Mouse (Mus musculus): ENCODE measurements around the gene Gm10645. TPM values are rescaled to one million over a fixed set of nuclear protein-coding genes. Genes with fewer than 3 reads are reported as not detected.

Gene Gm10645
- polyA plus RNA-seq, 1 experiment from 2014 or later, result 1.0 TPM

- H3K9me3 ChIP-seq (ENCODE audit: low read length), result no peaks in the 10 kb centered on the region
- H3K36me3 ChIP-seq (ENCODE audit: insufficient read depth, low read length), result no peaks in the 10 kb centered on the region
- H3K4me2 ChIP-seq (replicated peaks; ENCODE audit: low read depth, low read length), result no peak overlapping the region
- WGBS, result 75% methylated on average over 1 of the region's 1 CpGs
- no peak for TF ChIP-seq CTCF (IDR thresholded peaks at IDR 0.05)
- no peak overlapping the region for H3K27ac ChIP-seq (ENCODE audit: low read length)
- no peak overlapping the region for H3K4me3 ChIP-seq (ENCODE audit: low read depth, low read length)
- H3K4me1 ChIP-seq (ENCODE audit: insufficient read depth, low read depth, low read length), result no peaks in the 10 kb centered on the region
- H3K9ac ChIP-seq (replicated peaks; ENCODE audit: low read depth), result no peak overlapping the region
- DNase-seq (ENCODE audit: low spot score) (no peak), ATAC-seq (no peak)
- no peaks in the 10 kb centered on the region for H3K27me3 ChIP-seq (replicated peaks; ENCODE audit: insufficient read depth, low read length)
These were observed 6.4 kb downstream of the Gm10645 start for GRCm38 (mm10) chr8:83159615-83160014.

GRCm38 (mm10) chr8:83158971-83159370 is 7.0 kb downstream of the Gm10645 start:
- WGBS, result 36% methylated on average over 3 of the region's 3 CpGs
- H3K9ac ChIP-seq (replicated peaks; ENCODE audit: low read depth), result no peak overlapping the region
- H3K4me3 ChIP-seq (ENCODE audit: low read depth, low read length), result no peak overlapping the region
- DNase-seq (ENCODE audit: low spot score) (no peak), ATAC-seq (no peak)
- H3K9me3 ChIP-seq (ENCODE audit: low read length), result no peaks in the 10 kb centered on the region
- H3K36me3 ChIP-seq (ENCODE audit: insufficient read depth, low read length), result no peaks in the 10 kb centered on the region
- no peaks in the 10 kb centered on the region for H3K4me1 ChIP-seq (ENCODE audit: insufficient read depth, low read depth, low read length)
- H3K27me3 ChIP-seq (replicated peaks; ENCODE audit: insufficient read depth, low read length), result no peaks in the 10 kb centered on the region
- no peak overlapping the region for H3K27ac ChIP-seq (ENCODE audit: low read length)
- no peak for TF ChIP-seq EP300 (IDR thresholded peaks at IDR 0.05)
- no peak for TF ChIP-seq CTCF (IDR thresholded peaks at IDR 0.05)
- no peak overlapping the region for H3K4me2 ChIP-seq (replicated peaks; ENCODE audit: low read depth, low read length)

- Histone ChIP-seq H3K4me3 (ENCODE audit: low read depth, low read length) (no peak overlapping the region), H3K27me3 (replicated peaks; ENCODE audit: insufficient read depth, low read length) (no peaks in the 10 kb centered on the region), H3K27ac (ENCODE audit: low read length) (no peak overlapping the region), H3K9me3 (ENCODE audit: low read length) (no peaks in the 10 kb centered on the region), H3K4me2 (replicated peaks; ENCODE audit: low read depth, low read length) (no peak overlapping the region), H3K9ac (replicated peaks; ENCODE audit: low read depth) (no peak overlapping the region), H3K4me1 (ENCODE audit: insufficient read depth, low read depth, low read length) (no peaks in the 10 kb centered on the region), H3K36me3 (ENCODE audit: insufficient read depth, low read length) (no peaks in the 10 kb centered on the region)
- ATAC-seq (no peak), DNase-seq (ENCODE audit: low spot score) (no peak)
- TF ChIP-seq CTCF (IDR thresholded peaks at IDR 0.05) (no peak), EP300 (IDR thresholded peaks at IDR 0.05) (no peak)
- 28% methylated on average over 4 of the region's 4 CpGs for WGBS
These were observed 10.9 kb downstream of the Gm10645 start for GRCm38 (mm10) chr8:83155110-83155509.

GRCm38 (mm10) chr8:83152470-83152869 is 13.5 kb downstream of the Gm10645 start:
- ATAC-seq (no peak), DNase-seq (ENCODE audit: low spot score) (no peak)
- H3K4me2 ChIP-seq (replicated peaks; ENCODE audit: low read depth, low read length), result no peak overlapping the region
- no peaks in the 10 kb centered on the region for H3K36me3 ChIP-seq (ENCODE audit: insufficient read depth, low read length)
- no peak for TF ChIP-seq CTCF (IDR thresholded peaks at IDR 0.05)
- no peak for TF ChIP-seq EP300 (IDR thresholded peaks at IDR 0.05)
- no peaks in the 10 kb centered on the region for H3K27me3 ChIP-seq (replicated peaks; ENCODE audit: insufficient read depth, low read length)
- H3K4me3 ChIP-seq (ENCODE audit: low read depth, low read length), result no peak overlapping the region
- H3K9me3 ChIP-seq (ENCODE audit: low read length), result no peaks in the 10 kb centered on the region
- no peaks in the 10 kb centered on the region for H3K4me1 ChIP-seq (ENCODE audit: insufficient read depth, low read depth, low read length)
- 46% methylated on average over 4 of the region's 4 CpGs for WGBS
- H3K9ac ChIP-seq (replicated peaks; ENCODE audit: low read depth), result no peak overlapping the region
- no peak overlapping the region for H3K27ac ChIP-seq (ENCODE audit: low read length)

GRCm38 (mm10) chr8:83152055-83152454 is 13.9 kb downstream of the Gm10645 start:
- H3K4me1 ChIP-seq (ENCODE audit: insufficient read depth, low read depth, low read length), result no peaks in the 10 kb centered on the region
- H3K27ac ChIP-seq (ENCODE audit: low read length), result no peak overlapping the region
- H3K9me3 ChIP-seq (ENCODE audit: low read length), result no peaks in the 10 kb centered on the region
- no peak overlapping the region for H3K9ac ChIP-seq (replicated peaks; ENCODE audit: low read depth)
- H3K4me2 ChIP-seq (replicated peaks; ENCODE audit: low read depth, low read length), result no peak overlapping the region
- 40% methylated on average over 1 of the region's 2 CpGs for WGBS
- DNase-seq (ENCODE audit: low spot score) (no peak), ATAC-seq (no peak)
- H3K27me3 ChIP-seq (replicated peaks; ENCODE audit: insufficient read depth, low read length), result no peaks in the 10 kb centered on the region
- no peak overlapping the region for H3K4me3 ChIP-seq (ENCODE audit: low read depth, low read length)
- no peaks in the 10 kb centered on the region for H3K36me3 ChIP-seq (ENCODE audit: insufficient read depth, low read length)
- TF ChIP-seq EP300 (IDR thresholded peaks at IDR 0.05), result no peak
- TF ChIP-seq CTCF (IDR thresholded peaks at IDR 0.05), result no peak

- DNase-seq (ENCODE audit: low spot score), result no peak
- WGBS, result 79% methylated on average over 6 of the region's 6 CpGs
These were observed 16.8 kb downstream of the Gm10645 start for GRCm38 (mm10) chr8:83149124-83149523.

GRCm38 (mm10) chr8:83145421-83145820 is 20.5 kb downstream of the Gm10645 start:
- Histone ChIP-seq H3K36me3 (ENCODE audit: insufficient read depth, low read length) (no peaks in the 10 kb centered on the region), H3K4me1 (ENCODE audit: insufficient read depth, low read depth, low read length) (no peaks in the 10 kb centered on the region), H3K4me2 (replicated peaks; ENCODE audit: low read depth, low read length) (no peak overlapping the region), H3K9ac (replicated peaks; ENCODE audit: low read depth) (no peak overlapping the region), H3K4me3 (ENCODE audit: low read depth, low read length) (no peak overlapping the region), H3K27ac (ENCODE audit: low read length) (no peak overlapping the region), H3K27me3 (replicated peaks; ENCODE audit: insufficient read depth, low read length) (no peaks in the 10 kb centered on the region), H3K9me3 (ENCODE audit: low read length) (no peaks in the 10 kb centered on the region)
- ATAC-seq, result no peak
- no peak for DNase-seq (ENCODE audit: low spot score)
- no peak for TF ChIP-seq CTCF (IDR thresholded peaks at IDR 0.05)
- TF ChIP-seq EP300 (IDR thresholded peaks at IDR 0.05), result no peak
- 49% methylated on average over 3 of the region's 3 CpGs for WGBS

More at GRCm38 (mm10) chr8:83149124-83149523, 16.8 kb downstream of the Gm10645 start:
- Histone ChIP-seq H3K9me3 (ENCODE audit: low read length) (no peaks in the 10 kb centered on the region), H3K27ac (ENCODE audit: low read length) (no peak overlapping the region), H3K9ac (replicated peaks; ENCODE audit: low read depth) (no peak overlapping the region), H3K4me2 (replicated peaks; ENCODE audit: low read depth, low read length) (no peak overlapping the region), H3K27me3 (replicated peaks; ENCODE audit: insufficient read depth, low read length) (no peaks in the 10 kb centered on the region), H3K36me3 (ENCODE audit: insufficient read depth, low read length) (no peaks in the 10 kb centered on the region), H3K4me1 (ENCODE audit: insufficient read depth, low read depth, low read length) (no peaks in the 10 kb centered on the region), H3K4me3 (ENCODE audit: low read depth, low read length) (no peak overlapping the region)
- no peak for ATAC-seq
- TF ChIP-seq EP300 (IDR thresholded peaks at IDR 0.05) (no peak), CTCF (IDR thresholded peaks at IDR 0.05) (no peak)

Measured in lung, postnatal 0 days (tissue).